Mouse (Mus musculus) bone marrow, adult 2 months (tissue): ENCODE measurements around the gene Olfr706.

Experiments
- CTCF ChIP-seq: fragments of 200-500 bp; IDR thresholded peaks from 2 replicates; pipeline ENCODE4 v1.5.1; 2011; ENCODE audit warnings: low read length, control low read depth; ENCODE audit not compliant: control insufficient read depth, insufficient read depth
- POLR2A ChIP-seq: fragments of 200-500 bp; IDR thresholded peaks from 2 replicates; pipeline ENCODE4 v1.6.1; 2011; ENCODE audit warnings: low read depth, mild to moderate bottlenecking, control low read depth, low read length, borderline replicate concordance; ENCODE audit not compliant: control insufficient read depth

DNA sequence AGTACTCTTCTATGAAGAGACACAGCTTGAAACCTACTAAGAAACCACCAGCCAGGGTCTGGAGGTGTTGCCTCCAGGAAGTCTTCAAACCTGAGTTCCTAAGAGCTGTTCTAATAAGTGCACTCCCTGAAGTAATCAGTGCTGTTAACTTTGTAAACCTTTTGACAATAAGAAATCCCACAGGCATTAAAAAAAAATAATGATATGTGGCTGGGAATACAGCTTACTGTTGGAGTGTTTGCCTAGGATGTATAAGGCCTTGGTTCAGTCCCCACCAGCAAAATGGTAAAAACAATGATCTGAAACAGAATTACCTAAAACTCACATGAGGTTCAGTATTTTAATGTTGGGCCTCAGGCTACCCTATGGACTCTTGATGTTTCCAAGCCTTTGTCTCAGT lies 44.2 kb upstream of the Olfr706 start, which contains the start of gene Olfr709-ps1:
- TF ChIP-seq POLR2A (no peak), CTCF (no peak)
